Mouse (Mus musculus) lung, postnatal 0 days (tissue): ENCODE results near the gene Stk19.

Source experiments
- CTCF ChIP-seq: IDR thresholded peaks from 2 replicates; pipeline ENCODE4 v1.5.1; 2016; ENCODE audit warnings: antibody characterized with exemption, mild to moderate bottlenecking
- EP300 ChIP-seq: IDR thresholded peaks from 2 replicates; pipeline ENCODE4 v1.6.1; 2016; ENCODE audit warnings: antibody characterized with exemption, mild to moderate bottlenecking, control low read depth

GRCm38 (mm10) chr17:34798866-34799530, 37.7 kb downstream of the Stk19 start:
- TF ChIP-seq CTCF, result no peak
- TF ChIP-seq EP300, result no peak
